Mouse (Mus musculus) retina, postnatal 1 day (tissue): ENCODE results near the gene Acbd6.

Source experiments
- DNase-seq: peaks from one replicate; pipeline ENCODE4 v3.0.0-alpha.2; 2012

Gene Acbd6

DNA sequence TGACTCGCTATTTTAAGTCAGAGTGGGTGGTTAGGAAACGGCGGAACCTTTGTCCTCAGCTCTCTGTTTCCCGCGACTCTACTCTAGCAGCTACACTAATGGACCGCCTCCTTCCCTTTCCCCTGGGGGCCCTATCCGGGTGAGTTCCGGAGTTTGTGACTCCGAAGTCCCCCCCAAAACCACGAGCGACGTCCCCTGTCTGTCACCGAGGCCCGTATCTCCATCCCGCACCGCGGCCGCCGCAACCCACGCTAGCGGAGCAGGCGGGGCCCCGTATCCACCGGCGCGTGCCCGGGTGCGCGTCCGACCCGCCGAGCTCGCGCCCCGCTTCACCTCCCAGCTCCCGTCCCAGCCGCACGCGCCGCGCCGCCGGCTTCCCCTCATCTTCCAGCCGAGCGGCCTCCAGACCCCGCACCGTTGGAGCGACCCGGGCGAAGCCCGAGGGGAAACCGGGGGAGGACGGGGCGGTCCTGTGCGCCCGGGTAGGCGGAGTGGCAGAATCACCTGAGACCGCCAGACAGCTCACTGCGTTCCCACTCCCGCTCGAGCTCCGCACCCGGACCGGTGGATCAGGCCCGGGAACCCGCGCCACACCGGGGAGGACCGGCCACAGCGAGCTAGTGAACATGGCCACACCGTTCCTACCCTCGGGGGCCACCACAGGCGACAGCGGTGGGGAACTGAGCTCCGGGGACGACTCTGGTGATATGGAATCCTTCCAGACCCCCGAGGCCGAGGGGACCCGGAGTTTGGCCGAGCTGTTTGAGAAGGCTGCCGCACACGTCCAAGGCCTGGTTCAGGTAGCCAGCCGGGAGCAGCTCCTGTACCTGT lies at the start of gene Acbd6:
Acbd6 (plus strand) TSS at position 109 of the 831 bp plus-strand sequence.
- DNase-seq = peak; percentile 91

DNA sequence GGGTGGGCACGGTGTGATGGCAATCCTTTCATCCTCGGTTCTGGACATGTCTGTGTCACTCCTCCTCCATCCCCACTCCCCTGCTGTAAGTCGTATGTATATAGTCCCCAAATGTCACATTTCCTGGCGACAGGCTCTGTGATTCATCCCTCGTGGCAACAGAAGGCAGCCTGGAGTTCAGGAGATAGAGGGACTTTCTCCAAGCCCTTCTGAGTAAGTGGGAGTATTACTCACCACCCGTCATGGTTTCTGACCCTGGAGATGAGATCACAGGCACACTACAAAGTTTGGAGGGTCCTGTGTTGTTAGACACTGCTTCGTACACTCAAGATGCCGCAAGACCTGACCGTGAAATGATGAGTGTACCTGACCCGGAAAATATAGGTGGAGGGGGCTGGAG lies 47.7 kb upstream of the Acbd6 start:
- DNase-seq = no peak

DNA sequence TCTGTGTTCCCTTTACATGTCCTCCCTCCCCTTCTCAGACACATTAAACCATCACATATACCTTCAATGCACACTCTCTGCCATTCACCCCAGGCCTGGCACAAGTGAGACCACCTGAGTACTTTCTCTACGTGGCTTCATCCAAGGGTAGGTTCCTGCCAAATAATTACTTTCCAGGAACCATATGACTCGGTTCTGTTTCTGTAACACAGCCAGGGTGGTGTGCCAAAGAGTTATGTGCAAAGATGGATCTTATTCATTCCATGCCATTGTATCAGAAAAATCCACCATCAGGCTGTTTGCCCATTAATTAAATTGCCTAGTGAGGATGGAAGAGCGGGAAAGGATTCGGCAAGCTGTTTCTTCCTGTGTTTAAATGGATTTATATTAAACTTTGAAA lies 42.1 kb upstream of the Acbd6 start:
- no peak for DNase-seq

- peak; percentile 77 for DNase-seq
These were observed 41.3 kb upstream of the Acbd6 start for GRCm38 (mm10) chr1:155516594-155516993.

GRCm38 (mm10) chr1:155517060-155517459 lies 40.9 kb upstream of the Acbd6 start:
- DNase-seq = peak; percentile 43

- no peak for DNase-seq
These were observed 37.6 kb upstream of the Acbd6 start for GRCm38 (mm10) chr1:155520285-155520684.

- no peak for DNase-seq
These were observed 35.4 kb upstream of the Acbd6 start for GRCm38 (mm10) chr1:155522493-155522892.

GRCm38 (mm10) chr1:155526176-155526575 lies 31.7 kb upstream of the Acbd6 start:
- no peak for DNase-seq

DNA sequence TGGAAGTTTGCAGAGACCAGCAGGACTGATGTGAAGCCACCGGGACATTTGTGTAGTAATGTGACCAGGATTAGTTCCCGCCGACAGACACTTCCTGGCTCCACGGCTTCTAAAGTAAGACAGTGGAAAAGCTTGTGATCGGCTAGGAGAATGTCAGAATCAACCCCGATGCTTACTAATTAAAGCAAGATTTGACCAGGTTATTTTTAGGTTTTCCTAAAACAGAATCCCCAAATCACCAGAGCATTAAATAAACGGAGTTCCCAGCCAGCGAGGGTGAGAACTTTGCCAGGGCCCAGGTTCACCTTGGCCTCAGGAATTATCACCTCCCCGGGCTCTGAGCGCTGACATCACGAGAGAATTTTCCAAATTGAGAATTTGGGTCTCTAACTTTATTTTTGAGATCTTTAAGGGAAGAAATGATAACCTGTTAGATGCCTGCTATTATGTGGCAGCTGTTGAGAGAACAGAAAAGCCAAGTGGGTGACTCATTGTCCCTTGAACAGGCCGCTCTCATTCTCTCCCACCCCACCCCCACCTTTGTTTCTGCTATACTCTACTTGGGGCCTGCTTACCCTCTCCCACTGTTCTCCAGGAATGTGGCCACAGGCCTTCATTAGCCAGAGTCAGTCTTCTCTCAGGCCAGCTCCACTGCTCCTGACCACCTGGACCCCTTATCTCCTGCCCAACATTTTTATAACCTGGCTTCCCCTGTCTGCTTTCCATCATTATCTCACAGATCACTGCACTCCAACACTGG lies 30.7 kb upstream of the Acbd6 start:
- peak; percentile 68 for DNase-seq

DNA sequence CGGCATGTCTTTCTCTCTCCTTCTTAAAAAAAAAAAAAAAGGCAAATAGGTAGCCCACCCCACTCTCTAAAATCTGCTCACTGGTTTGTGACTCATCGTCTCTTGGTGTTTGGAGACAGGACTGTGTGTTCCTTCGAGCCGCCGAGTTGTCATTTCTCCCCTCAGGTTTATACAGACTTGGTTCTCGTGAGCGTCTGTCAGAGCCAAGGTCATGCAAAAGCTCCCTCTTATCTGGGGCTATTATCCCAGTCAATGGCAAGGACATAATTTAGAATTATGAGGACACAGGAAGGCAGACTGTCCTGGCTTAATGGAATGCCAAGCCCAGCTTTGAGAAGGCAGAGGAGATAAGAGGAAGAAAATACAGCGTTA lies 30.1 kb upstream of the Acbd6 start:
- no peak for DNase-seq

- DNase-seq = peak; percentile 80
These were observed 29.4 kb upstream of the Acbd6 start for GRCm38 (mm10) chr1:155528405-155529119.

- DNase-seq = peak; percentile 88
These were observed 28.6 kb upstream of the Acbd6 start for GRCm38 (mm10) chr1:155529120-155529963.

- DNase-seq = peak; percentile 53
These were observed 27.1 kb upstream of the Acbd6 start for GRCm38 (mm10) chr1:155530561-155531457.

GRCm38 (mm10) chr1:155532396-155532795 lies 25.5 kb upstream of the Acbd6 start:
- no peak for DNase-seq

- DNase-seq = no peak
These were observed 24.9 kb upstream of the Acbd6 start for GRCm38 (mm10) chr1:155532833-155533688.

- DNase-seq = no peak
These were observed 24.3 kb upstream of the Acbd6 start for GRCm38 (mm10) chr1:155533689-155533965.

DNA sequence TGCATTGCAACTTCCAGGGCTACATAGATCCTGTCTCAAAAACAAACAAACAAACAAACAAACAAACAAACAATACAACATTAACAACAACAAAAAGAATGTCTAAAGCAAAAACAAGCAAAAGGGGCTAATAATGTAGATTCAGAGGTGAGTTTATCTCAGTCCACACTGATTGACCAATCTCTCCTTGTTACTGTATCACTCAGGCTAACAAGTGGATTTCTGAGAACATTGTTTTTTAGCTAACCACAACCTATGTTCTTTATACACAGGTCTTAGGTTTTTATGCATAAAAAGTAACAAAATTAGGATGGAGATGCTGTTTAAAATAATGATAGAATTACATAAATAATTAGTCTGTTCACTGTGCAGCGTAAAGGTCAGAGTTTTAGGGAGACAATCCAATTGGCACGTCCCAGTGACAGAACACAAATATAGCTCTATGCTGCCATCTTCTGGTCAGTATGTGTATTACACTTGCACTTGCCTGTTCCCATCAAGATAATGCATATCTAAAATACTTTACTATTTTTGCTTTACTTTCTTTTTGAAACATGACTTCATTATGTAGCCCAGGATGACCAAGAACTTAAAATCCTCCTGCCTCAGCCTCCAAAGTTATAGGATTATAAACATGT lies 20.8 kb upstream of the Acbd6 start:
- DNase-seq = peak; percentile 73

DNA sequence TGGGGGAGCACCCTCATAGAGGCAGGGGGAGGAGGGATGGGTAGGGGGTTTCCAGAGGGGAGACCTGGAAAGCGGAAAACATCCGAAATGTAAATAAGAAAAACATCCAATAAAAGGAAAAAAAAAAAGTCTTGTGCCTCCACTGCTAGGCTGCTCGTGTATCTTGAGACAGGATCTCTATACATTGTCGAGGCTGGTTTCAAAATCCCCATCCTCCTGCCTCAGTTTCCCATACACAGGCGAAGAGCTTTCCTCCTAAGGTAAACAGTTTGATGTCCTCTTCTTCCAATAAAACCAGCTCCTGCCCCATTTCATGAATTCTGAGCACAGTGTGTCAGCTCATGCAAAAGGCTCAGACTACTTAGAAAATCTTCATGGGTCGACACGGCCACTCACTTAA lies 19.9 kb upstream of the Acbd6 start:
- no peak for DNase-seq

DNA sequence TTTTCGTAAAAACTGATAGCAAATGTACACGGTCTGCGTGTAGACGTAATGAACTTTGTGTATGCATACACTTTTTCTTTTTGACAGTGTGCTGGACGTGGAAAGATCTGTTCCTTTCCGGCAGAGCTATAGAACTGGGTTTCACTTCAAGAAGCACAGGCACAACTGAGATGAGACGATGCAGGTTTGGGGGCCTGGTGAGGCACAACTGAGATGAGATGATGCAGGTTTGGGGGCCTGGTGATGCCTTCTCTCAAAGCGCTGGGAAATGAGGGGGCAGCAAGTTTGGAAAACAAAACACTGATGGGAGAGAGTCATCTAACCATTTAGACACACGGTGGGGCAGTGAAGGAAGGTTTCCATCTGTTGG lies 293 bp upstream of the Acbd6 start:
- no peak for DNase-seq

DNA sequence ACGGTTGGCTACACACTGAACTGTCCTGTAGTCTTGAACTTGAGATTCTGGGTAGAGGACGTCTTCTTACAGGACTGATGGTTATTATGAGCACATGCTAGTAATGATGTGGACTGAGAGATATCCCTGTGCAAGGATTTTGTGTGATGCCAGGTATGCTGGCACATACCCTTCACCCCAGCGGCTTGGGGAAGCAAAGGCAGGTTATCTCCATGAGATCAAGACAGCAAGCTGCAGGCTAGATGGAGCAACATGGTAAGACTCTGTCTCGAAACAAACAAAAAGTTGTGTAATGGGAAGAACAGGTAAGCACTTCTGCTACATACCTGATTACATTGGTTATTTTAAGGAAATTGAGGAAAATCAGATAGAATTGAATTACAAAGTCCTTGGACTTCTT lies 2.1 kb downstream of the Acbd6 start:
- no peak for DNase-seq
